Mouse (Mus musculus) midbrain, embryonic 12.5 days (tissue): Measurements from ENCODE around the gene Kmt2b. TPM values are rescaled to one million over a fixed set of nuclear protein-coding genes. Genes with fewer than 3 reads are reported as not detected.
A peak's percentile ranks its signal among the peaks of the same experiment; 100 is the strongest.

ENCODE experiments used
- ATAC-seq: fragments of 200-750 bp; cut with Nextera tagmentation; 2 replicates; pipeline ENCODE4 v1.8.0; 2017; ENCODE audit warnings: low read depth, moderate TSS enrichment, moderate library complexity; ENCODE audit not compliant: low FRiP score
- H3K27ac ChIP-seq: fragments of 300-500 bp; sonication (generic); replicated peaks from 2 replicates; pipeline ENCODE4 v1.5.1; 2016; ENCODE audit warnings: mild to moderate bottlenecking
- H3K27me3 ChIP-seq: fragments of 300-500 bp; sonication (generic); 2 replicates; pipeline ENCODE4 v1.6.1; 2016; ENCODE audit warnings: mild to moderate bottlenecking
- H3K36me3 ChIP-seq: fragments of 300-500 bp; sonication (generic); 2 replicates; pipeline ENCODE4 v1.6.1; 2016
- H3K4me1 ChIP-seq: fragments of 300-500 bp; sonication (generic); 2 replicates; pipeline ENCODE4 v1.6.1; 2016
- H3K4me2 ChIP-seq: fragments of 300-500 bp; sonication (generic); replicated peaks from 2 replicates; pipeline ENCODE4 v1.6.1; 2016; ENCODE audit warnings: mild to moderate bottlenecking, moderate library complexity
- H3K4me3 ChIP-seq: fragments of 300-500 bp; sonication (generic); 2 replicates; pipeline ENCODE4 v1.5.1; 2016; ENCODE audit warnings: mild to moderate bottlenecking
- H3K9ac ChIP-seq: fragments of 300-500 bp; sonication (generic); replicated peaks from 2 replicates; pipeline ENCODE4 v1.6.1; 2016; ENCODE audit warnings: mild to moderate bottlenecking, moderate library complexity
- H3K9me3 ChIP-seq: fragments of 300-500 bp; sonication (generic); 2 replicates; pipeline ENCODE4 v1.6.1; 2016; ENCODE audit warnings: mild to moderate bottlenecking
- WGBS: fragments of 180-500 bp; shearing (Covaris S2); methylation state at CpG from one replicate; pipeline ENCODE4 v1.1.7; 2016; 5-methylcytosine and 5-hydroxymethylcytosine counted together
- microRNA-seq: library from miRNA; unstranded; fragments of <30 nt; microRNA quantifications from one replicate; pipeline ENCODE4, GENCODE M21; 2017
- polyA plus RNA-seq: library from polyadenylated mRNA; unstranded; fragments of >200 nt; fragmentation: Nextera tagmentation; extraction: Ambion mirVana; gene quantifications from 2 replicates; pipeline ENCODE4 v1.2.1, GENCODE M21; 2016

Gene Kmt2b
- polyA plus RNA-seq, 1 experiment from 2014 or later, result 13.6 TPM

DNA sequence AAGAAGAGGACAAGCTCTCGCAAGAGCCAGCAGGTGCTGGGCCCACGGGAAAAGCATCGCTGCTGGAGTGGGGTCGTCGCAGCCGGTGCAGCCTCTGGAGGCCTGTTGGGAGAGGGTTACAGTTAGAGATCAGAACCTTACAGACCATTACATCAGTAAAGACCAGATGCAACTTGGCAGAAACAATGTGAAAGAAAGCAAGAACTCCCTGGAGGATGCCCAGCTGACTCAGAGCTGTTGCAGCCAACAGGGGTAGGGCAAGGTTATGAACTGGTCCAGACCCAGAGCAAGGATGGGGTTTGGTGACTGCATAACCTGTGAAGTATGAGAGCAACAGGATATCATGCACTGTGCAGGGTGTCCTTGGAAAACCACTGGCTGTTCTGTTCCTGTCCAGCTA is 64.0 kb downstream of the Kmt2b start:
- 82% methylated on average over 6 of the region's 6 CpGs for WGBS
- Histone ChIP-seq H3K4me1 (peaks cover 14% of the 10 kb centered on the region; the same call in 1 of the 2 replicates), H3K27ac (no peak overlapping the region), H3K27me3 (no peaks in the 10 kb centered on the region), H3K9ac (0 out of 2 replicates have a peak overlapping the region, but pooled peaks have one; percentile 6), H3K36me3 (peaks cover 75% of the 10 kb centered on the region), H3K9me3 (no peaks in the 10 kb centered on the region), H3K4me2 (no peak overlapping the region), H3K4me3 (no peak overlapping the region)
- no peak for ATAC-seq

DNA sequence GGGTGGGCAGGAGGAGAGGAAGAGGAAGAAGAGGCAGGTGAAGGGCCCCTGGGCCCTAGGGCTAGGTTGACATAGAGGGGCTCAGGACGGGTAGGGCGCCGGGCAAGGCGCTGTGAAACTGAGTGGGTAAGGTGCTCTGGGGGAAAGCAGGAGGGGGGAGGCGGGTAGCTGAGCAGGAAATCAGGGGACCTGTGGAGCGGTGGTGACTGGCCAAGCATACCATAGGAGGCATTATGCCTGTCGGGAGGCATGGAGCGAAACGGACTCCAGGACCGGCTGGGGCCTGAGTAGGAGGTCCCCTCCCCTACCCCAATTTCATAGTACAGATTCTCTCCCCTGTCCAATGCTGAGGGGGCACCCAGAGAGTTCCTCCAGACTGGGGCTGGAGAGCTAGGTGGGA is 65.7 kb downstream of the Kmt2b start:
- no peak for ATAC-seq
- 90% methylated on average over 10 of the region's 10 CpGs for WGBS
- Histone ChIP-seq H3K27ac (no peak overlapping the region), H3K4me1 (peaks cover 14% of the 10 kb centered on the region; the same call in 1 of the 2 replicates), H3K27me3 (peaks cover 11% of the 10 kb centered on the region), H3K9ac (no peak overlapping the region), H3K36me3 (peaks cover 59% of the 10 kb centered on the region), H3K4me2 (no peak overlapping the region), H3K9me3 (no peaks in the 10 kb centered on the region), H3K4me3 (no peak overlapping the region)

DNA sequence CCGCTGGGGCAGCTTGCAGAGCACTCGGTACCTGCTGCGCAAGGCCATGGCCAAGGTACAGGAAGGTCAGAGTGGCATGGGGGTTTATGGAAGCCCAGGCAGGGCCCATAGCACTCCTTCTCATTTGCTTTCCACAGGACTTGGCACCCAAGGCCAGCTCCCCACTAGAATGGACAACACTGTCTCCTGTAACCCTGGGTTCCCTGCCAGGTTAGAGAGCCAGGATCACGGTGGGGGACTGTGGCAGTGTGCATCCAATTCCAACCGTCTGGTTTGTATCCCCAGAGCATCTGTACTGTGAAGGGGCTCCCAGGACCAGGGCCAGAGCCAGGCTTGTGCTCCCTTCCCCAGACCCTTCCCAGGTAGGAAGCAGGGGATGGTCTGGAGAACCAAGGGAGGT is 67.7 kb downstream of the Kmt2b start:
- H3K4me2 ChIP-seq, result no peak overlapping the region
- WGBS, result 81% methylated on average over 5 of the region's 5 CpGs
- H3K36me3 ChIP-seq, result peaks cover 39% of the 10 kb centered on the region
- no peak for ATAC-seq
- no peak overlapping the region for H3K9ac ChIP-seq
- H3K27me3 ChIP-seq, result peaks cover 11% of the 10 kb centered on the region
- H3K9me3 ChIP-seq, result no peaks in the 10 kb centered on the region
- H3K4me3 ChIP-seq, result no peak overlapping the region
- H3K4me1 ChIP-seq, result peaks cover 4% of the 10 kb centered on the region; the same call in 1 of the 2 replicates
- H3K27ac ChIP-seq, result peak overlapping the region; percentile 42

DNA sequence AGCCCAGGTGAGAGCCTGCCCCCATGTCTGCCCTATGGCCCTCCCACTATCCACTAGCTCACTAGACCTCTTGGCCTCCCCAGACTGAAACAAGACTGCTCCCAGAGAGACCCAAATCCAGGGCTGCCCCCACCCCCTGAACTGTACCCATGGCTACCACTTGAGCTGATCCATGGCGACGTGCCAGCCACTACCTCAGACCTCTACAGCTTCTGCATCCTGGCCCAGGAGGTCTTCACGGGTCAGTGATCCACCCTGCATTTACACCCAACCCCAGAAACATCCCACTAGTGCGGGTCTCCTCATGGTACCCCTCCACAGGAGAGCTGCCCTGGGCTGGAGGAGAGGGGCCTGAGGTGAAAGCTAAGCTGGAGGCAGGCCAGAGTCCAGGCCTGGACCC is 68.1 kb downstream of the Kmt2b start:
- 0 out of 2 replicates have a peak, but pooled peaks cover 4% of the 10 kb centered on the region for H3K4me1 ChIP-seq
- H3K27ac ChIP-seq, result no peak overlapping the region; the same call in 1 of the 2 replicates
- H3K4me2 ChIP-seq, result no peak overlapping the region
- ATAC-seq, result no peak
- H3K9me3 ChIP-seq, result no peaks in the 10 kb centered on the region
- 55% methylated on average over 4 of the region's 4 CpGs for WGBS
- H3K9ac ChIP-seq, result no peak overlapping the region
- H3K27me3 ChIP-seq, result peaks cover 11% of the 10 kb centered on the region
- H3K36me3 ChIP-seq, result peaks cover 34% of the 10 kb centered on the region
- H3K4me3 ChIP-seq, result no peak overlapping the region

Small RNAs within 50 kb of the gene (microRNA-seq; reads per million reads assigned to microRNA genes)
- 1.4 reads per million for gene Gm38670
- not detected for gene Mir3569

Other genes starting within 250 kb of the Kmt2b start
- 9.1 and 9.5 TPM in 2 replicates for gene Lrfn3, start 226.0 kb downstream of the Kmt2b start, polyA plus RNA-seq
- 18.3 and 24.4 TPM in 2 replicates for gene Tyrobp, start 175.0 kb downstream of the Kmt2b start, polyA plus RNA-seq
- not detected in 2 replicates for gene Hcst, start 168.9 kb downstream of the Kmt2b start, polyA plus RNA-seq
- 1.4 TPM in 2 replicates for gene Nfkbid, start 167.0 kb downstream of the Kmt2b start, polyA plus RNA-seq
- gene Aplp1, start 143.2 kb downstream of the Kmt2b start, polyA plus RNA-seq, result 301 and 324 TPM in 2 replicates
- gene Kirrel2, start 131.0 kb downstream of the Kmt2b start, polyA plus RNA-seq, result 1.6 and 4.7 TPM in 2 replicates
- gene Nphs1, start 130.4 kb downstream of the Kmt2b start, polyA plus RNA-seq, result 0.58 and 1.1 TPM in 2 replicates
- gene Prodh2, start 95.1 kb downstream of the Kmt2b start, polyA plus RNA-seq, result 0.39 TPM in 1 of 2 replicates, not detected in the other
- 96.3 and 99.5 TPM in 2 replicates for gene Arhgap33, start 53.7 kb downstream of the Kmt2b start, polyA plus RNA-seq
- 5.8 and 6.2 TPM in 2 replicates for gene Hspb6, start 36.5 kb downstream of the Kmt2b start, polyA plus RNA-seq
- gene Proser3, start 36.4 kb downstream of the Kmt2b start, polyA plus RNA-seq, result 15.1 TPM in 2 replicates
- gene Lin37, start 28.9 kb downstream of the Kmt2b start, polyA plus RNA-seq, result 53.0 and 54.9 TPM in 2 replicates
- gene U2af1l4, start 25.4 kb downstream of the Kmt2b start, polyA plus RNA-seq, result 83.1 and 88.4 TPM in 2 replicates
- 21.8 and 23.5 TPM in 2 replicates for gene Gm49396, start 25.4 kb downstream of the Kmt2b start, polyA plus RNA-seq
- gene Psenen, start 25.1 kb downstream of the Kmt2b start, polyA plus RNA-seq, result 130 and 144 TPM in 2 replicates
- 5.9 and 8.2 TPM in 2 replicates for gene Igflr1, start 23.3 kb downstream of the Kmt2b start, polyA plus RNA-seq
- gene Zbtb32, start 10.2 kb upstream of the Kmt2b start, polyA plus RNA-seq, result 0.34 and 0.47 TPM in 2 replicates
- gene Upk1a, start 24.1 kb upstream of the Kmt2b start, polyA plus RNA-seq, result 0.75 and 0.85 TPM in 2 replicates
- 801 and 832 TPM in 2 replicates for gene Cox6b1, start 37.4 kb upstream of the Kmt2b start, polyA plus RNA-seq
- not detected in 2 replicates for gene Etv2, start 47.1 kb upstream of the Kmt2b start, polyA plus RNA-seq
- gene Rbm42, start 61.6 kb upstream of the Kmt2b start, polyA plus RNA-seq, result 153 and 154 TPM in 2 replicates
- 49.0 and 50.4 TPM in 2 replicates for gene Haus5, start 76.3 kb upstream of the Kmt2b start, polyA plus RNA-seq
- not detected in 2 replicates for gene Pmis2, start 82.9 kb upstream of the Kmt2b start, polyA plus RNA-seq
- not detected in 2 replicates for gene 2200002J24Rik, start 110.2 kb upstream of the Kmt2b start, polyA plus RNA-seq
- 1.1 and 2.0 TPM in 2 replicates for gene Atp4a, start 123.5 kb upstream of the Kmt2b start, polyA plus RNA-seq
- gene Tmem147, start 140.8 kb upstream of the Kmt2b start, polyA plus RNA-seq, result 149 and 152 TPM in 2 replicates
- gene Gapdhs, start 155.0 kb upstream of the Kmt2b start, polyA plus RNA-seq, result 0.65 and 1.6 TPM in 2 replicates
- gene Sbsn, start 162.7 kb upstream of the Kmt2b start, polyA plus RNA-seq, result 1.6 and 1.8 TPM in 2 replicates
- 0.20 and 0.38 TPM in 2 replicates for gene Dmkn, start 175.0 kb upstream of the Kmt2b start, polyA plus RNA-seq
- gene Krtdap, start 199.2 kb upstream of the Kmt2b start, polyA plus RNA-seq, result not detected in 2 replicates
- not detected in 2 replicates for gene Ffar2, start 235.0 kb upstream of the Kmt2b start, polyA plus RNA-seq